Mouse (Mus musculus) G1E (cell line): ENCODE measurements at regions not wholly inside any gene's neighbourhood (a gene's known extent, or its start where the extent isn't known, plus 50 kb on each side); places are given as distances from the start of the nearest gene placed in this dataset.

Source experiments
- ATAC-seq: 2 replicates; pipeline ENCODE4 v1.8.0; 2016; ENCODE audit warnings: mild to moderate bottlenecking; ENCODE audit not compliant: insufficient number of reproducible peaks, poor library complexity, low FRiP score, severe bottlenecking; ENCODE audit errors: extremely low read depth
- DNase-seq: peaks from one replicate; pipeline ENCODE4 v3.0.0; 2012; ENCODE audit warnings: low spot score
- H3K27me3 ChIP-seq: 2 replicates; pipeline ENCODE4 v1.6.1; 2012; ENCODE audit warnings: mild to moderate bottlenecking, low read length, inconsistent platforms; ENCODE audit not compliant: insufficient read depth
- H3K36me3 ChIP-seq: replicated peaks from 2 replicates; pipeline ENCODE3; 2012; ENCODE audit warnings: mild to moderate bottlenecking, inconsistent platforms
- H3K4me1 ChIP-seq: 2 replicates; pipeline ENCODE4 v1.6.1; 2012; ENCODE audit warnings: low read depth, low read length, inconsistent platforms, mixed read lengths; ENCODE audit not compliant: insufficient read depth
- H3K4me3 ChIP-seq: 2 replicates; pipeline ENCODE4 v1.5.1; 2012; ENCODE audit warnings: low read depth, mild to moderate bottlenecking, inconsistent platforms, low read length, moderate library complexity, mixed read lengths
- H3K9me3 ChIP-seq: replicated peaks from 2 replicates; pipeline ENCODE4 v1.6.1; 2012; ENCODE audit warnings: inconsistent platforms
- CTCF ChIP-seq: IDR thresholded peaks from 2 replicates; pipeline ENCODE4 v1.5.1; 2012; ENCODE audit warnings: low read depth, low read length, inconsistent platforms, mixed read lengths
- GATA1 ChIP-seq: IDR thresholded peaks from 2 replicates; pipeline ENCODE4 v1.6.1; 2012; ENCODE audit warnings: borderline replicate concordance, low read length, inconsistent platforms, mixed read lengths
- GATA2 ChIP-seq: IDR thresholded peaks from 2 replicates; pipeline ENCODE4 v1.6.1; 2012; ENCODE audit warnings: low read depth, low read length, inconsistent platforms, borderline replicate concordance
- POLR2AphosphoS5 ChIP-seq: IDR thresholded peaks from 2 replicates; pipeline ENCODE4 v1.6.1; 2012; ENCODE audit warnings: low read depth, low read length, inconsistent platforms; ENCODE audit not compliant: insufficient replicate concordance
- TAL1 ChIP-seq: conservative IDR thresholded peaks from 2 replicates; pipeline ENCODE4 v1.6.1; 2012; ENCODE audit warnings: low read depth, low read length, inconsistent platforms, mixed read lengths

DNA sequence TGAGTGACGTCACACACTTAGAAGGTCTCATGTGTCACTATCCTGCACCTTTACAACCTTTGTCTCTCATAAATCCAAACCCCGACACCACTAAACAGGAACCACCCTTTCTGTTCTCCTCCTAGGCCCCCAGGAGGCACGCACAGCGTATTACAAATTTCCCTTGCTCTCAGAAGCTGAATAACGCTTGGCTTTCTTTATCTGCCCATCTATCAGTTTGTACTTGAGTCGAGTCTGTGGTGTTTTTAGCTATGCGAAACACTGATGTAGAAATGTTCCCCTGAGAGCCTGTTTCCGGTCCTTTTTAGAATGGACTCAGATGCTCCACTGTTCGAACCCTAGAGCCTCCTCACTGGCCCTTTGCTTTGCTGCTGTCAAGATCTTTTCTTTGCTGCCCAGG is 225.8 kb upstream of the 1700056E22Rik start:
- DNase-seq (no peak), ATAC-seq (no peak)
- TF ChIP-seq GATA2 (no peak), TAL1 (no peak), GATA1 (no peak), POLR2AphosphoS5 (no peak), CTCF (no peak)
- peaks cover 70% of the 10 kb centered on the region for H3K9me3 ChIP-seq
- no peak overlapping the region for H3K4me3 ChIP-seq
- H3K36me3 ChIP-seq = no peaks in the 10 kb centered on the region
- no peaks in the 10 kb centered on the region for H3K4me1 ChIP-seq
- no peaks in the 10 kb centered on the region for H3K27me3 ChIP-seq

DNA sequence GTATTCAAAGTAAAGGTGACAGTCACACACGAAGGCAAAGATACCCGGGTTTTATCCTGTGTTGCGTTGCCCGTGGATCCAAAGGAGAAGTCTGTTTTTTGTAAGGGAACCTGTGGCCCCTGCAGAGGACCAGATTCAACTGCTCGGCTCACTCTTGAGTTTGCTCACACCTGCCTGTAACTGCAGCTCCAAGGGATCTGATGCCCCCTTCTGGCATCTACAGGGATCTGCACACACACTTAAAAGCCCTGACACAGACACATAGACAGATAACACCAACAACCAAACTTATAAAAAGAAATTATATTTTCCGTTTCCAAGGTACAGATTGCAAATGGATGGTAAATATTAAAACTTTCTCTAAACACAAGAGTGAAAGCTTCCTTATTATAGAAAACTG is 223.3 kb upstream of the 1700056E22Rik start:
- Histone ChIP-seq H3K27me3 (no peaks in the 10 kb centered on the region), H3K4me1 (no peaks in the 10 kb centered on the region), H3K4me3 (no peak overlapping the region), H3K9me3 (peaks cover 67% of the 10 kb centered on the region), H3K36me3 (no peaks in the 10 kb centered on the region)
- no peak for ATAC-seq
- DNase-seq = no peak
- TF ChIP-seq TAL1 (no peak), GATA1 (no peak), POLR2AphosphoS5 (no peak), CTCF (no peak), GATA2 (no peak)

DNA sequence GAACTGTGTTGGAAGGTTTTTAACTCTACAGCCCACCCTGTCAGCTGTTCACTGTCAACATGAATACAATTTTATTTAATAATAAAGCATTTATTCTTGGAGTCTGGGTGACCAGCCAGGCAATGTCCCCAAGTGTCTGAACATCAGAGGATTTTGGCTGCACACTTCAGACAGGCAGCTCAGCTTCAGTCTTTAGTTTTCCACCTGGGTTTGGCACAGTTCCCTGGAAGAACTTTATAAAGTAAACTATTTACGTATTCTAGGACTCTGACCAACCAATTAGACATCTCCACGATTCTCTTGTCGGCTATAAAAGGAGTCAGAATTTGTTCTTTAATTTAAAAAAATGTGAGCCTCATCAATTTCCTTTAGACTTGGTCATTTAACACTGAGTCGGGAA is 220.8 kb upstream of the 1700056E22Rik start:
- Histone ChIP-seq H3K27me3 (no peaks in the 10 kb centered on the region), H3K4me3 (no peak overlapping the region), H3K36me3 (no peaks in the 10 kb centered on the region), H3K9me3 (peaks cover 50% of the 10 kb centered on the region), H3K4me1 (no peaks in the 10 kb centered on the region)
- DNase-seq (no peak), ATAC-seq (no peak)
- TF ChIP-seq CTCF (no peak), TAL1 (no peak), GATA2 (no peak), GATA1 (no peak), POLR2AphosphoS5 (no peak)

DNA sequence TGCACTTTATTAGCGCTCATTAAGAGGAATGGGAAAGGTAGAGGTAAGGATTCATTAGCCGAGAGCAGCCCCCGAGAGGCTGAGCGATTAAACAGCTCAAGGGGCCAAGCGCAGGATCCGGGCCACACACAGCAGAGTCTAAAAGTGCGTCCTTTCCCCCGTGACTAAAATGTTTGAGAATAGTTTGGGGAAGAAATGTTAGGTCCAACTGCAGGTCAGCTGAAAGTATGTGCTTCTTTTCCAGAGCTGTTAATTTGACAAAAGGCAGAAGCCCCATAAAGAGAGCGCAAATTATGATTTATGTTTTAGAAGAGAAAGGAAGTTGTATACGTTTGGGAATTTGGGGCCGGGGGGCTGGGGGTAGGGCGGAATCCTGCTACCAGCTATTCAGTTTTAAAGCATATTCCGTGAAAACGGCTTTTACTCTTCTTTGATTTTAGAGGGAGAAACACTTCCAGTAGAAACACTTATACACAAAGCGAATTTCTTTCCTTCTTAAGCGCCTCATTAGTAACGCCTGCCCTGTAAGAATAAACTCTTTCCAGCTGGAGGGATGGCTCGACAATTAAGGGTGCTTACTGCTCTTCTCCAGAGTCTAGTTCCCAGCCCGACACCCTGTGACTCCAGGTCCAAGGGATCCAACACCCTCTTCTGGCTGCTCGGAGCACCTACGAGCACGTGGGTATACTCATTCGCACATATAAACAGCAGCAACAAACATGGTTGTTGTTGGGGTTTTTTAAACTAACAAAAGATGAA is 210.8 kb upstream of the 1700056E22Rik start:
- Histone ChIP-seq H3K27me3 (no peaks in the 10 kb centered on the region), H3K9me3 (peaks cover 58% of the 10 kb centered on the region), H3K36me3 (no peaks in the 10 kb centered on the region), H3K4me3 (no peak overlapping the region), H3K4me1 (no peaks in the 10 kb centered on the region)
- TF ChIP-seq TAL1 = no peak
- TF ChIP-seq CTCF = no peak
- TF ChIP-seq GATA1 = no peak
- no peak for TF ChIP-seq POLR2AphosphoS5
- TF ChIP-seq GATA2 = no peak
- ATAC-seq (no peak), DNase-seq (no peak)

DNA sequence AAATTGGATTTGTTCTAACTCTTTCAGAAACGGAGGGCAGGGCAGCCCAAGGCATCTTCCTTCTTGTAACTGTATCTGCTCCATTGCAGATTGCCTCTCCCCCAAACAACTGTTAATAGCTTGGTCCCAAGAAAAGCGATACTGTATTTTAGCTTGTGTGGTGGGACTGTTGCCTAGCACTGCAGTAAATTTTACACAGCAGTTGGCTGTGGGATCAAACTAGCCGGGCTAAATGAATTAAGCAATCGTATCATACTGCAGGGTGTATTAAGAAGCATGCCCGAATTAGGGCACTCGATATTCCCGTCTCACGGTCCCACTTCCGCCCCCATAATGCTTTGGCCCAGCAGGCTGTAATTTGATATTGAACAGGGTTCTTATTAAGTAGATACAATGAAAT is 210.2 kb upstream of the 1700056E22Rik start:
- Histone ChIP-seq H3K36me3 (no peaks in the 10 kb centered on the region), H3K9me3 (peaks cover 59% of the 10 kb centered on the region), H3K4me1 (no peaks in the 10 kb centered on the region), H3K4me3 (no peak overlapping the region), H3K27me3 (no peaks in the 10 kb centered on the region)
- DNase-seq (no peak), ATAC-seq (no peak)
- TF ChIP-seq GATA2 (no peak), GATA1 (no peak), CTCF (no peak), POLR2AphosphoS5 (no peak), TAL1 (no peak)

DNA sequence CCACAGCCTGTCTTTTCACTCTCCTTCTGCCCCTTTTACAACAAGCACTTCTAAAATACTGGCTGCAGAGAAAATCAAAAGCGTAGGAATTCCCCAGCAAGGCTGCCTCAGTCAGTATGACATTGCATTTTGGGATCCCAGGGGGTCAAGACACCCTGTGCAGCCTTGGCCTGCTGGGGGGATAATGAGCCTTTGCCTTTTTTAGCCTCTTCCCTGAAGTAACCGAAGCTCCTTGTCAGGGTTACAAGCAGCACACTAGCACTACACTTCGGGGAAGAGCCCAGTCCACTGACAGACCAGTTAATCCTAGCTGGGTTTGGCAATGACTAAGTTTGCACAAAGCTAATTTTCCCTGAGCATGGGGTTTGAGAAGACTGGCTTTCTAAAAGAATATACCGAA is 207.7 kb upstream of the 1700056E22Rik start:
- H3K4me3 ChIP-seq = no peak overlapping the region
- ATAC-seq = no peak
- H3K4me1 ChIP-seq = no peaks in the 10 kb centered on the region
- no peak for DNase-seq
- H3K27me3 ChIP-seq = no peaks in the 10 kb centered on the region
- H3K9me3 ChIP-seq = peaks cover 70% of the 10 kb centered on the region
- no peak for TF ChIP-seq TAL1
- TF ChIP-seq CTCF = no peak
- TF ChIP-seq POLR2AphosphoS5 = no peak
- TF ChIP-seq GATA2 = no peak
- TF ChIP-seq GATA1 = no peak
- H3K36me3 ChIP-seq = no peaks in the 10 kb centered on the region
